Mouse (Mus musculus) midbrain, postnatal 0 days (tissue): ENCODE data around the gene Canx. TPM values are rescaled to one million over a fixed set of nuclear protein-coding genes. Genes with fewer than 3 reads are reported as not detected.

Source experiments
- ATAC-seq: fragments of 200-750 bp; cut with Nextera tagmentation; 2 replicates; pipeline ENCODE4 v1.8.0; 2017; ENCODE audit warnings: moderate number of reproducible peaks, mild to moderate bottlenecking, moderate TSS enrichment, moderate library complexity; ENCODE audit not compliant: low FRiP score
- DNase-seq: peaks from one replicate; pipeline ENCODE4 v3.0.0-alpha.2; 2015; ENCODE audit warnings: low spot score
- H3K27ac ChIP-seq: fragments of 300-500 bp; sonication (generic); 2 replicates; pipeline ENCODE4 v1.5.1; 2014; ENCODE audit warnings: low read depth, mild to moderate bottlenecking, low read length, mixed read lengths
- H3K27me3 ChIP-seq: fragments of 300-500 bp; sonication (generic); 2 replicates; pipeline ENCODE4 v1.6.1; 2014; ENCODE audit warnings: low read length, control low read depth, mixed read lengths; ENCODE audit not compliant: insufficient read depth
- H3K36me3 ChIP-seq: fragments of 300-500 bp; sonication (generic); 2 replicates; pipeline ENCODE4 v1.6.1; 2014; ENCODE audit warnings: low read length, control low read depth, mixed read lengths; ENCODE audit not compliant: insufficient read depth
- H3K4me1 ChIP-seq: fragments of 300-500 bp; sonication (generic); 2 replicates; pipeline ENCODE4 v1.6.1; 2014; ENCODE audit warnings: mild to moderate bottlenecking, control low read depth, antibody characterized with exemption, low read length, mixed read lengths; ENCODE audit not compliant: insufficient read depth
- H3K4me2 ChIP-seq: fragments of 300-500 bp; sonication (generic); 2 replicates; pipeline ENCODE4 v1.6.1; 2014; ENCODE audit warnings: low read depth, mild to moderate bottlenecking, low read length, mixed read lengths; ENCODE audit not compliant: poor library complexity, severe bottlenecking
- H3K4me3 ChIP-seq: fragments of 300-500 bp; sonication (generic); 2 replicates; pipeline ENCODE4 v1.5.1; 2014; ENCODE audit warnings: low read depth, mild to moderate bottlenecking, low read length, moderate library complexity
- H3K9ac ChIP-seq: fragments of 300-500 bp; sonication (generic); replicated peaks from 2 replicates; pipeline ENCODE4 v1.6.1; 2014; ENCODE audit warnings: mild to moderate bottlenecking, low read length, moderate library complexity, mixed read lengths; ENCODE audit not compliant: poor library complexity, severe bottlenecking
- H3K9me3 ChIP-seq: fragments of 300-500 bp; sonication (generic); 2 replicates; pipeline ENCODE4 v1.6.1; 2016; ENCODE audit warnings: low read length, control low read depth
- CTCF ChIP-seq: IDR thresholded peaks from 2 replicates; pipeline ENCODE4 v1.5.1; 2016; ENCODE audit warnings: antibody characterized with exemption, mild to moderate bottlenecking
- WGBS: fragments of 180-500 bp; shearing (Covaris S2); extraction: QIAGEN DNeasy Blood & Tissue Kit; methylation state at CpG from one replicate; pipeline ENCODE4 v1.1.7; 2014; 5-methylcytosine and 5-hydroxymethylcytosine counted together
- polyA plus RNA-seq: library from polyadenylated mRNA; unstranded; fragments of >200 nt; fragmentation: Nextera tagmentation; extraction: Ambion mirVana; gene quantifications from 2 replicates; pipeline ENCODE4 v1.2.1, GENCODE M21; 2015
- total RNA-seq: library from RNA; depleted of rRNA; stranded (reverse); fragments of >200 nt; gene quantifications from 2 replicates; pipeline ENCODE4 v1.2.3, GENCODE M21; 2014

Gene Canx
- total and polyA plus RNA-seq, 2 experiments from 2014 or later: 227 to 244 TPM

DNA sequence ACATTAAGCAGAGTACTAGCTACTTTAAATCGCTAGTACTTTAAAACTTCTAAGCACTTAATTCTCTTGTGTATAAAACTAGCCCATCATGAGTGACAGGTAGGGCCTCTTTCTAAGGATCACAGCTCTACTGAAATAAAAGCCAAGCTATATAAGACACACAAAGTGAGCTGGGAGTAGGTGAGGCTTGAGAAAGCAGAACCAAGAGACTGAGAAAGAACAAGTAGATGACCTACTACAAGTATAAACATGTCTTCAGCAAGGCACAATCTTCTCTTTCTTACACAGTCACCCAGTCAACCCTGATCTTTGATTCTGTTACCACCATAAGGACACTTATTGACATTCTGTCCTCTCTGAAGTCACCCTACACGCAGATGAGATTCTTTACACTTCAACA, 12.7 kb downstream of the Canx start:
- H3K27me3 ChIP-seq: no peaks in the 10 kb centered on the region
- no peak for TF ChIP-seq CTCF
- no peaks in the 10 kb centered on the region for H3K9me3 ChIP-seq
- no peaks in the 10 kb centered on the region for H3K4me1 ChIP-seq
- peaks cover 13% of the 10 kb centered on the region for H3K36me3 ChIP-seq
- no peak overlapping the region for H3K27ac ChIP-seq
- no peak for ATAC-seq
- H3K4me3 ChIP-seq: no peak overlapping the region
- H3K4me2 ChIP-seq: no peak overlapping the region
- no peak overlapping the region for H3K9ac ChIP-seq
- WGBS: 82% methylated on average over 2 of the region's 2 CpGs
- no peak for DNase-seq

DNA sequence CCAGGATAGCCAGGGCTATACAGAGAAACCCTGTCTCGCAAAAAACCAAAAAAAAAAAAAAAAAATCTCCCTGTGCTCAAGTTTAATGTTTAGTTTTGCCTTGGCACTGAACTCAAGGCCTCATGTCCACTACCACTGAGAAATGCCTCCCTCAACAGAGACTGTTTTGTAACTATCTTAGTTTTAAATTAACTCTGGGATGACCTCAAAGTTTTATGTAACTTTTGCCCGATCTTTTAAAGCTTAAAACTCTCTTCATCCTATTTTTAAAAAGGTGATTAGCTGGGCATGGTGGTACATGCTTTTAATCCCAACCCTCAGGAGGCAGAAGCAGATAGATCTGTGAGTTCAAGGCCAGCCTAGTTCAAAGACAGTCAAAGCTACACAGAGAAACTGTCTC, 22.1 kb downstream of the Canx start:
- H3K36me3 ChIP-seq: peaks cover 46% of the 10 kb centered on the region
- no peak overlapping the region for H3K4me3 ChIP-seq
- no peak overlapping the region for H3K4me2 ChIP-seq
- 99% methylated on average over 2 of the region's 2 CpGs for WGBS
- ATAC-seq (no peak), DNase-seq (no peak)
- no peaks in the 10 kb centered on the region for H3K27me3 ChIP-seq
- no peaks in the 10 kb centered on the region for H3K9me3 ChIP-seq
- no peaks in the 10 kb centered on the region for H3K4me1 ChIP-seq
- H3K9ac ChIP-seq: no peak overlapping the region
- TF ChIP-seq CTCF: no peak
- no peak overlapping the region for H3K27ac ChIP-seq

DNA sequence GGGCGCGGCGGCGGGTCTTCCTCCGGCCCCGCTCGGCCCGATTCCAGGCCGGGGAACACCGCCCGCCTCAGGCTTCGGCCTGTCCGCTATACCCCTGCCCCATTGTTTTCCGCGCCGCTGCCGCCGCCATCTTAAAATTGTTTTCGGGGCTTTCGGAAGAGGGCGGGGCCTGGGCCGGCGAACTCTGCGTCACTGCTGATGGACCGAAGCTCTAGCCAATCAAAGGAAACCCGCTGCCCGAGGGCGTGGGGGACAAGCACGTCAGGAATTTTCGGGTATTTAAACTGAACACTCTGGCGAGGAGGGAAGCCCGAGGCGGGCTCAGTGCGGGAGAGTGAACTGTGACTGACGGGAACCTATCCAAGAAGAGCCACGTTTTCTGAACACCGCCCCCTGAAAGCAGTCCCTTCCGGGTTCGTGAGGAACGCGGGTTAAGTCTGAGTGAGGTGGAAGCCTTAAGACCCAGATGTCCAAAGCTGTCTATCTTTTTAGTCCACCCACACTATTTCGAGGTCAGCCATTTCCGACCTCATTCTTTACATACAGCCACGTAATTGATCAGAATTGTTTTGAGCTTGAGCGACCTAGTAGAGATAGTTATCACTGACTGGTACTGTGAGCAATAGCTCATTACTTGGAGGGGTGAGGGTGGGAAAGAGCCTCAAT, 33.1 kb downstream of the Canx start, which contains the start of gene Maml1:
TSS of gene Maml1 (minus strand) at position 122 of the 666 bp plus-strand sequence.
- Histone ChIP-seq H3K4me3 (peak within 1 kb of the TSS; percentile 98), H3K36me3 (peaks cover 17% of the 10 kb centered on the region), H3K9me3 (no peaks in the 10 kb centered on the region), H3K9ac (peak within 1 kb of the TSS; percentile 99), H3K27me3 (no peaks in the 10 kb centered on the region), H3K4me2 (peak within 1 kb of the TSS; percentile 81), H3K4me1 (peaks cover 8% of the 10 kb centered on the region; the same call in 1 of the 2 replicates), H3K27ac (peak within 1 kb of the TSS; percentile 99)
- under 1% methylated on average over 44 of the region's 45 CpGs for WGBS
- peak; percentile 99 for DNase-seq
- peak; percentile 31 for TF ChIP-seq CTCF
- peak; percentile 98 for ATAC-seq

DNA sequence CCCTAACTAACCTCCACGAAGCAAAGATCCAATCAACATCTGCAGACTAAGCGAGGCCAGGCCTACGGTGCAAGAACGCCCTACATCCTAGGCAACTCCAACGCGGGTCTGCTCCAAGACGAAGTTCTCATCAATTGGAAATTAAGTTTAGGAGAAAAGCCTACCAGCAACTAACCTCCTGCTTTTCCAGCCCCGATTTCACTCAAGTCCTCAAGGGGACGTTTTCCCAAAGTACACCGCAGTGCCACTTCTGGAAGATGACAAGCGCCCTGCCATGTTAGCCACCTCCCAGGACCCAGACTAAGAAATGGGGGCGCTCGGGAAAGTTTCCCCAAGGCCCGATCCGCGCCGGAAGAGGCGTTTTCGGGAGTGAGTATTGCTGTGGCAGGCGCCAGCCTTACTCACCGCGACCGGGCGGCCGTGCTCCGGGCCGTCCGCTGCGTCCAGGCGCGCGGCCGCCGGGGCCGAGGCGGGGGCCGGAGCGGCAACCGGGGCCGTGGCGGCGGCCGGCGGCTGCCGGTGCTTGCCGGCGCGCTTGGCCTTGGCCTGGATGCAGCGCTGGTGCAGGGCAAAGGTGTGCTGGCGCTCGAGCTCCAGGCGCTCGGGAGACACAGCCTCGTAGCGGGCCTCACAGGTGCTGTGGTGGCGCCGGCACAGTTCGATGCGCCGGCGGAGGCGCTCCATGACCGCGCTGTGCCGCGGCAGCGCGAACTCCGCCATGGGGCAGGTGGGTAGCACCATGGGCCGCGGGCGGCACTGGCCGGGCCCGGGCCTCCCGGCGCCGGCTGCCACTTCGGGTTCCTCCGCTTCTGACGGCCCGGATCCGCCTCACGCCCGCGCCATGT, 33.9 kb downstream of the Canx start:
- WGBS: 3% methylated on average over 73 of the region's 85 CpGs
- peak overlapping the region; percentile 99 for H3K9ac ChIP-seq
- H3K4me2 ChIP-seq: peak overlapping the region; percentile 81
- TF ChIP-seq CTCF: no peak
- H3K27me3 ChIP-seq: no peaks in the 10 kb centered on the region
- H3K9me3 ChIP-seq: no peaks in the 10 kb centered on the region
- peak overlapping the region; percentile 98 for H3K4me3 ChIP-seq
- DNase-seq (peak; percentile 58), ATAC-seq (peak; percentile 82)
- peaks cover 10% of the 10 kb centered on the region for H3K36me3 ChIP-seq
- H3K4me1 ChIP-seq: peaks cover 8% of the 10 kb centered on the region; the same call in 1 of the 2 replicates
- peak overlapping the region; percentile 99 for H3K27ac ChIP-seq

DNA sequence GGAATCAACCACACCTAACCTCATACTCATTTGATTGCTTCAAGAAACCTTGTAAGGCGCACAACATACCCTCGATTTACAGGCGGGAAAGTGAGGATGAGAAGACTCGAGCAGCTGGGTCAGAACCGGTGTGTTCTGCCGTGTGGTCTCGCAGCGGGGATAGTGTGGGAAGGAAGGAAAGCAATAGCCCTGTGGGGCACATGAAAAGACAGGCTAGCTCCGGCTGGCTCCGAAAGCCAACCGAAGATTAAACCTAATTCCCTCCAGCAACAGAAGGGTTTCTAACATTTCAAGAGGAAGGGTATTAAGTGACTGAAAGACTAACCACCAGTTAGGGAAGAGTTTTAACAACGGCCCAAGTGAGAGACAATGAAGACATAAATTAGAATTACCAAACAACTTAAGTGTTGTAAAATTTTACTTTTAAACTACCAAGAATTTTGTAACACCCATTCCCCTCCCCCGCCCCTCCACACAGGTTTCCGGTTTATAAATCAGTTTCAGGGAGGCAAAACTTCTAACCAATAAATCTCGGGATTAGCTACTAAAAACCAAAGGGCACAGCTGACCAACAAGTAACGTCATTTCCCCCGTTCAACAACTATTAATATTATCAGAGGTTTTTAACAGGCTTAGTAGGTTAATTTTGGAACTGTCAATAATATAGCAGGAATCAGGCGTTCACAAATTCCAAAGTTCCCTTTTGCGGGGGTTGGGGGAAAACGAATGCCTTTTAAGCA, 34.8 kb downstream of the Canx start:
- Histone ChIP-seq H3K9ac (peak overlapping the region; percentile 99), H3K9me3 (no peaks in the 10 kb centered on the region), H3K27me3 (no peaks in the 10 kb centered on the region), H3K4me3 (peak overlapping the region; percentile 98), H3K4me2 (peak overlapping the region; percentile 81), H3K4me1 (peaks cover 8% of the 10 kb centered on the region; the same call in 1 of the 2 replicates), H3K27ac (peak overlapping the region; percentile 99), H3K36me3 (peaks cover 8% of the 10 kb centered on the region)
- WGBS: 12% methylated on average over 20 of the region's 20 CpGs
- no peak for DNase-seq
- no peak for ATAC-seq
- no peak for TF ChIP-seq CTCF
